Mouse (Mus musculus) heart, embryonic 13.5 days (tissue): ENCODE measurements around the gene Cdyl. TPM values are rescaled to one million over a fixed set of nuclear protein-coding genes. Genes with fewer than 3 reads are reported as not detected.
A peak's percentile ranks its signal among the peaks of the same experiment; 100 is the strongest.

Experiments
- ATAC-seq: fragments of 200-750 bp; cut with Nextera tagmentation; 2 replicates; pipeline ENCODE4 v1.8.0; 2017; ENCODE audit warnings: moderate TSS enrichment; ENCODE audit not compliant: insufficient number of reproducible peaks, low FRiP score, low TSS enrichment; ENCODE audit errors: extremely low read depth
- H3K27ac ChIP-seq: fragments of 300-500 bp; sonication (generic); replicated peaks from 2 replicates; pipeline ENCODE4 v1.5.1; 2015; ENCODE audit warnings: moderate library complexity, mild to moderate bottlenecking, inconsistent platforms
- H3K27me3 ChIP-seq: fragments of 300-500 bp; sonication (generic); replicated peaks from 2 replicates; pipeline ENCODE4 v1.6.1; 2015; ENCODE audit warnings: mild to moderate bottlenecking, inconsistent platforms
- H3K36me3 ChIP-seq: fragments of 300-500 bp; sonication (generic); 2 replicates; pipeline ENCODE4 v1.6.1; 2015; ENCODE audit warnings: mild to moderate bottlenecking, inconsistent platforms
- H3K4me1 ChIP-seq: fragments of 300-500 bp; sonication (generic); 2 replicates; pipeline ENCODE4 v1.6.1; 2015; ENCODE audit warnings: inconsistent platforms
- H3K4me2 ChIP-seq: fragments of 300-500 bp; sonication (generic); 2 replicates; pipeline ENCODE4 v1.6.1; 2015; ENCODE audit warnings: inconsistent platforms, mild to moderate bottlenecking, moderate library complexity
- H3K4me3 ChIP-seq: fragments of 300-500 bp; sonication (generic); 2 replicates; pipeline ENCODE4 v1.5.1; 2015; ENCODE audit warnings: moderate library complexity, mild to moderate bottlenecking, inconsistent platforms
- H3K9ac ChIP-seq: fragments of 300-500 bp; sonication (generic); 2 replicates; pipeline ENCODE4 v1.6.1; 2015; ENCODE audit warnings: inconsistent platforms, mild to moderate bottlenecking, moderate library complexity
- H3K9me3 ChIP-seq: fragments of 300-500 bp; sonication (generic); 2 replicates; pipeline ENCODE4 v1.6.1; 2016; ENCODE audit warnings: inconsistent platforms
- WGBS: fragments of 180-500 bp; shearing (Covaris S2); methylation state at CpG from one replicate; pipeline ENCODE4 v1.1.7; 2015; ENCODE audit warnings: mixed read lengths; 5-methylcytosine and 5-hydroxymethylcytosine counted together
- polyA plus RNA-seq: library from polyadenylated mRNA; unstranded; fragments of >200 nt; fragmentation: Nextera tagmentation; extraction: Ambion mirVana; gene quantifications from 2 replicates; pipeline ENCODE4 v1.2.1, GENCODE M21; 2015

Gene Cdyl
- polyA plus RNA-seq, 1 experiment from 2014 or later, result 10.2 TPM

GRCm38 (mm10) chr13:35880555-35881046 is 221.0 kb downstream of the Cdyl start:
- Histone ChIP-seq H3K27me3 (no peaks in the 10 kb centered on the region), H3K9ac (no peak overlapping the region), H3K4me2 (no peak overlapping the region), H3K4me3 (no peak overlapping the region), H3K27ac (no peak overlapping the region), H3K9me3 (no peaks in the 10 kb centered on the region), H3K36me3 (no peaks in the 10 kb centered on the region), H3K4me1 (peaks cover 10% of the 10 kb centered on the region; the same call in 1 of the 2 replicates)
- WGBS, result 68% methylated on average over 6 of the region's 6 CpGs
- ATAC-seq, result no peak

- H3K27me3 ChIP-seq, result no peaks in the 10 kb centered on the region
- WGBS, result 27% methylated on average over 15 of the region's 15 CpGs
- peak overlapping the region; percentile 30; the same call in 1 of the 2 replicates for H3K9ac ChIP-seq
- no peak overlapping the region for H3K4me3 ChIP-seq
- H3K4me2 ChIP-seq, result peak overlapping the region; percentile 31
- H3K27ac ChIP-seq, result no peak overlapping the region
- no peaks in the 10 kb centered on the region for H3K36me3 ChIP-seq
- ATAC-seq, result 0 out of 2 replicates have a peak, but pooled peaks have one; percentile 8
- no peaks in the 10 kb centered on the region; the same call in 1 of the 2 replicates for H3K9me3 ChIP-seq
- peaks cover 11% of the 10 kb centered on the region for H3K4me1 ChIP-seq
Observed at GRCm38 (mm10) chr13:35886121-35886725, 226.6 kb downstream of the Cdyl start.

- Histone ChIP-seq H3K4me2 (no peak overlapping the region), H3K27me3 (no peaks in the 10 kb centered on the region), H3K9me3 (no peaks in the 10 kb centered on the region; the same call in 1 of the 2 replicates), H3K4me1 (no peaks in the 10 kb centered on the region), H3K4me3 (no peak overlapping the region), H3K9ac (no peak overlapping the region), H3K36me3 (peaks cover 19% of the 10 kb centered on the region), H3K27ac (no peak overlapping the region)
- no peak for ATAC-seq
- WGBS, result 76% methylated on average over 3 of the region's 3 CpGs
Observed at GRCm38 (mm10) chr13:35892866-35893265, 233.2 kb downstream of the Cdyl start.

- peak overlapping the region; percentile 84 for H3K4me2 ChIP-seq
- H3K9ac ChIP-seq, result peak overlapping the region; percentile 82
- under 1% methylated on average over 13 of the region's 13 CpGs for WGBS
- H3K27ac ChIP-seq, result no peak overlapping the region
- ATAC-seq, result no peak
- no peaks in the 10 kb centered on the region for H3K27me3 ChIP-seq
- peaks cover 5% of the 10 kb centered on the region; the same call in 1 of the 2 replicates for H3K4me1 ChIP-seq
- peak overlapping the region; percentile 71 for H3K4me3 ChIP-seq
- no peaks in the 10 kb centered on the region for H3K36me3 ChIP-seq
- no peaks in the 10 kb centered on the region for H3K9me3 ChIP-seq
Observed at GRCm38 (mm10) chr13:35905378-35905777, 245.7 kb downstream of the Cdyl start.

GRCm38 (mm10) chr13:35905879-35906481 is 246.3 kb downstream of the Cdyl start, which contains the start of gene Rpp40:
TSS of gene Rpp40 (minus strand) at chr13:35906359.
- WGBS, result under 1% methylated on average over 35 of the region's 35 CpGs
- peak within 1 kb of the TSS; percentile 84 for H3K4me2 ChIP-seq
- no peaks in the 10 kb centered on the region for H3K36me3 ChIP-seq
- no peaks in the 10 kb centered on the region for H3K9me3 ChIP-seq
- no peak within 1 kb of the TSS for H3K27ac ChIP-seq
- H3K4me3 ChIP-seq, result peak within 1 kb of the TSS; percentile 71
- H3K9ac ChIP-seq, result peak within 1 kb of the TSS; percentile 82
- peaks cover 5% of the 10 kb centered on the region; the same call in 1 of the 2 replicates for H3K4me1 ChIP-seq
- no peaks in the 10 kb centered on the region for H3K27me3 ChIP-seq
- ATAC-seq, result peak; percentile 95

GRCm38 (mm10) chr13:35911476-35911875 is 251.8 kb downstream of the Cdyl start:
- no peak for ATAC-seq

More at GRCm38 (mm10) chr13:35911476-35911875, 251.8 kb downstream of the Cdyl start:
- H3K9me3 ChIP-seq, result peaks cover 13% of the 10 kb centered on the region; the same call in 1 of the 2 replicates
- 79% methylated on average over 1 of the region's 1 CpGs for WGBS
- no peak overlapping the region for H3K9ac ChIP-seq
- no peaks in the 10 kb centered on the region for H3K27me3 ChIP-seq
- no peak overlapping the region for H3K4me3 ChIP-seq
- H3K36me3 ChIP-seq, result no peaks in the 10 kb centered on the region
- no peak overlapping the region for H3K27ac ChIP-seq
- no peak overlapping the region for H3K4me2 ChIP-seq
- H3K4me1 ChIP-seq, result no peaks in the 10 kb centered on the region

Other genes with a start within 250 kb of the Cdyl start
- gene Rpp40, start 246.5 kb downstream of the Cdyl start, polyA plus RNA-seq, result 9.7 and 9.8 TPM in 2 replicates